Mouse (Mus musculus): ENCODE data around the gene Gm26897.

- TF ChIP-seq CTCF (IDR thresholded peaks at IDR 0.05; ENCODE audit: low read depth, low read length) (no peak), POLR2A (IDR thresholded peaks at IDR 0.05; ENCODE audit: insufficient read depth, low read length) (no peak)
Measured at GRCm38 (mm10) chr5:111761574-111761973, 27.9 kb downstream of the Gm26897 start.
